9 mouse cellular contexts compared by ENCODE assay signal in the genomic region with DNA sequence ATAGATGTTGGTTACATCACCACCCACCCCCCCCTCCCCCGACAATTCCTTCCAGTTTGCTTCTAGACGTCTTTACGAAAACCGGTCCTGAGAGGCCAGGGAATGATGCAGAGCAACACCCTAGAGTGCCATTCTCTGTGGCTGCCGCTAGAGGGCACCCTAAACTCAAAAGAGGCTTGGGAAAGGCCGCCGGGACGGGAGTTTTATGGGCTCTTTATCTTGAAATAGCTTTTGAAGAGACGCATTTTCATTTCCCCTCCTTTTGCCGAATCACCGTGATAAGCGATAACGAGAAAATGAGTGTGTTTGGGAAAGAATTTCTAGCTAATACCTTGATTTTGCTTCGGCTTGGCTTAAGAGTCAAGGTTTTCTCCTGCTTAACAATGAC. TPM values are rescaled to one million over a fixed set of nuclear protein-coding genes. Genes with fewer than 3 reads are reported as not detected.
DNase-seq lines count a peak whose midpoint lies in the region; ATAC-seq and TF ChIP-seq lines count a peak whose summit lies in the region.
"Had no signal": no experiment of that assay in that cellular context is flagged by ENCODE, and none has a peak within 500 bp of the region (broad histone marks: within the 10 kb centered on the region; RNA-seq: fewer than 3 reads in every experiment).

No protein-coding gene starts in this region.

- ATAC-seq in granulocyte monocyte progenitor cell, adult 5-6 weeks (replicated peaks; ENCODE audit: poor library complexity, severe bottlenecking), result peak; percentile 67
- no peak for ATAC-seq in liver, embryonic 12.5 days
- no peak for ATAC-seq in neural tube, embryonic 11.5 days (ENCODE audit: insufficient read depth, low FRiP score, low TSS enrichment)

- peaks cover 23% of the 10 kb centered on the region for H3K27me3 ChIP-seq in liver, embryonic 12.5 days (replicated peaks)
- no peaks in the 10 kb centered on the region for H3K27me3 ChIP-seq in neural tube, embryonic 11.5 days (ENCODE audit: control insufficient read depth, insufficient read depth, low read length)
- no peaks in the 10 kb centered on the region for H3K27me3 ChIP-seq in testis, adult 2 months (ENCODE audit: control insufficient read depth, insufficient read depth, low read length)

- H3K4me3 ChIP-seq in cortical plate, adult 2 months (ENCODE audit: insufficient read depth, low read length), result no peak overlapping the region
- peak overlapping the region; percentile 15; the same call in 1 of the 2 replicates for H3K4me3 ChIP-seq in liver, embryonic 12.5 days
- H3K4me3 ChIP-seq in neural tube, embryonic 11.5 days (ENCODE audit: low read depth, low read length), result no peak overlapping the region
- H3K4me3 ChIP-seq in testis, adult 2 months (ENCODE audit: control insufficient read depth, low read depth, low read length), result no peak overlapping the region; the same call in 1 of the 2 replicates

- H3K4me1 ChIP-seq in cortical plate, adult 2 months (ENCODE audit: control insufficient read depth, insufficient read depth, low read length), result no peaks in the 10 kb centered on the region
- peaks cover 53% of the 10 kb centered on the region for H3K4me1 ChIP-seq in liver, embryonic 12.5 days
- no peaks in the 10 kb centered on the region for H3K4me1 ChIP-seq in neural tube, embryonic 11.5 days (ENCODE audit: control insufficient read depth, insufficient read depth, low read length)
- no peaks in the 10 kb centered on the region; the same call in 1 of the 2 replicates for H3K4me1 ChIP-seq in testis, adult 2 months (ENCODE audit: control insufficient read depth, insufficient read depth, low read length)

- TF ChIP-seq CTCF in cortical plate, adult 2 months (IDR thresholded peaks at IDR 0.05; ENCODE audit: extremely low read depth, insufficient read depth, low read length), result peak; percentile 81
- peak; percentile 90; the same call in 1 of the 2 replicates for TF ChIP-seq CTCF in testis, adult 2 months (IDR thresholded peaks at IDR 0.05; ENCODE audit: control insufficient read depth, insufficient read depth, insufficient replicate concordance, low read depth, low read length)

- 2% methylated on average over 14 of the region's 14 CpGs for WGBS in liver, embryonic 12.5 days (ENCODE audit: insufficient replicate concordance)
- 3% methylated on average over 14 of the region's 14 CpGs for WGBS in neural tube, embryonic 11.5 days

- no peaks in the 10 kb centered on the region for H3K36me3 ChIP-seq in liver, embryonic 12.5 days
- H3K36me3 ChIP-seq in neural tube, embryonic 11.5 days (ENCODE audit: control insufficient read depth, insufficient read depth, low read length), result no peaks in the 10 kb centered on the region
- no peaks in the 10 kb centered on the region for H3K36me3 ChIP-seq in testis, adult 2 months (ENCODE audit: control insufficient read depth, insufficient read depth, low read length)

- TF ChIP-seq POLR2A in cortical plate, adult 2 months (IDR thresholded peaks at IDR 0.05; ENCODE audit: extremely low read depth, insufficient read depth, low read length), result no peak
- TF ChIP-seq POLR2A in testis, adult 2 months (IDR thresholded peaks at IDR 0.05; ENCODE audit: control insufficient read depth, low read depth, low read length), result no peak

- H3K9me3 ChIP-seq in liver, embryonic 12.5 days (replicated peaks), result no peaks in the 10 kb centered on the region
- no peaks in the 10 kb centered on the region for H3K9me3 ChIP-seq in neural tube, embryonic 11.5 days (ENCODE audit: control insufficient read depth, low read length)

- DNase-seq in left cerebral cortex, adult 18-20 months (ENCODE audit: low spot score in 2 of 2), result peak; percentile 70 to 79
- DNase-seq in left cerebral cortex, adult 11 months (ENCODE audit: low spot score), result no peak
- peak; percentile 66 for DNase-seq in kidney, adult 9 months
- DNase-seq in neural tube, embryonic 11.5 days (ENCODE audit: low spot score), result peak; percentile 79

- peak overlapping the region; percentile 55 for H3K4me2 ChIP-seq in liver, embryonic 12.5 days
- H3K4me2 ChIP-seq in neural tube, embryonic 11.5 days (ENCODE audit: low read depth), result no peak overlapping the region

- peak overlapping the region; percentile 41; the same call in 1 of the 2 replicates for H3K9ac ChIP-seq in liver, embryonic 12.5 days
- no peak overlapping the region for H3K9ac ChIP-seq in neural tube, embryonic 11.5 days (ENCODE audit: low read length)

- no peak overlapping the region for H3K27ac ChIP-seq in cortical plate, adult 2 months (ENCODE audit: insufficient read depth, low read length)
- no peak overlapping the region for H3K27ac ChIP-seq in liver, embryonic 12.5 days
- H3K27ac ChIP-seq in neural tube, embryonic 11.5 days (ENCODE audit: low read depth, low read length), result no peak overlapping the region
- no peak overlapping the region for H3K27ac ChIP-seq in testis, adult 2 months (ENCODE audit: control insufficient read depth, insufficient read depth, low read depth, low read length)

RNA-seq across cellular contexts. Expression of gene Prkab1, which starts 6.9 kb away (rescaled TPM):
- total RNA-seq in left cerebral cortex, adult 18-20 months (2021), result 10 to 100 TPM; 18.5 to 24.9 TPM
- 32.7 and 39.9 TPM in 2 replicates for polyA plus RNA-seq in cortical plate, adult 2 months (2012; rRNA removed)
- 47.5 and 48.3 TPM in 2 replicates for total RNA-seq in granulocyte monocyte progenitor cell, adult 5-6 weeks (2014; fragmentation: Nextera tagmentation)
- total RNA-seq in granulocyte monocyte progenitor cell, adult 5-6 weeks (2017), result 17.2 and 20.8 TPM in 2 replicates
- polyA plus RNA-seq in liver, embryonic 12.5 days (2016; fragmentation: Nextera tagmentation; extraction: Ambion mirVana), result 106 and 110 TPM in 2 replicates
- polyA plus RNA-seq in neural tube, embryonic 11.5 days (2014; fragmentation: Nextera tagmentation; extraction: Ambion mirVana), result 55.5 and 57.5 TPM in 2 replicates
- polyA plus RNA-seq in testis, adult 2 months (2012; rRNA removed), result 10.5 and 13.3 TPM in 2 replicates

RNA-seq across cellular contexts. Expression of gene Tmem233, which starts 51.9 kb away (rescaled TPM):
- total RNA-seq in left cerebral cortex, adult 18-20 months (2021), result not detected
- not detected in 2 replicates for polyA plus RNA-seq in cortical plate, adult 2 months (2012; rRNA removed)
- total RNA-seq in granulocyte monocyte progenitor cell, adult 5-6 weeks (2014; fragmentation: Nextera tagmentation), result not detected in 2 replicates
- not detected in 2 replicates for total RNA-seq in granulocyte monocyte progenitor cell, adult 5-6 weeks (2017)
- not detected in 2 replicates for polyA plus RNA-seq in liver, embryonic 12.5 days (2016; fragmentation: Nextera tagmentation; extraction: Ambion mirVana)
- polyA plus RNA-seq in neural tube, embryonic 11.5 days (2014; fragmentation: Nextera tagmentation; extraction: Ambion mirVana), result not detected in 2 replicates
- not detected in 2 replicates for polyA plus RNA-seq in testis, adult 2 months (2012; rRNA removed)
- polyA plus RNA-seq: frontal cortex, adult 2 months had no signal
